Mouse (Mus musculus) embryo, embryonic 10.5 days (tissue): ENCODE measurements at regions not wholly inside any gene's neighbourhood (a gene's known extent, or its start where the extent isn't known, plus 50 kb on each side); places are given as distances from the start of the nearest gene placed in this dataset.

Source experiments
- DNase-seq: peaks from one replicate; pipeline ENCODE4 v3.0.0-alpha.2; 2015; ENCODE audit warnings: low spot score

DNA sequence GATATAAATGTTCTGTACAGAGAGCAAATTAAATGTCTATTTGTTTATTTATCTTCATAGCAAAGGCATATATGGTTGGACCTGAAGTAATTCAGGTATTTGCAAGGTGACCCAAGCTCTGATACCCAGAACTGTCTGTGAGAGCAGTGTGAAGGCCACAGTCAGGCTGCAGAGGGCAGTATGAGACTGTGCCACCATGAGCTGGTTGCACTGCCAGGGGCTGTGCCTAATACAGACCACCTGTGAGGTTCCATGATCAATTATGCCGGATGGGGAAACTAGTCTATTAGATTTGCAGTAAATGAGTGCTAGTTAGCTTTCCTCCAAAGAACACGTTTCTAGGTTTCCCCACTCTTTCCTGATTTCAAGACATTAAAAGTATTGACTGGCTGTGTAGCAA lies 207.5 kb downstream of the C1d start:
- DNase-seq = peak; percentile 76

DNA sequence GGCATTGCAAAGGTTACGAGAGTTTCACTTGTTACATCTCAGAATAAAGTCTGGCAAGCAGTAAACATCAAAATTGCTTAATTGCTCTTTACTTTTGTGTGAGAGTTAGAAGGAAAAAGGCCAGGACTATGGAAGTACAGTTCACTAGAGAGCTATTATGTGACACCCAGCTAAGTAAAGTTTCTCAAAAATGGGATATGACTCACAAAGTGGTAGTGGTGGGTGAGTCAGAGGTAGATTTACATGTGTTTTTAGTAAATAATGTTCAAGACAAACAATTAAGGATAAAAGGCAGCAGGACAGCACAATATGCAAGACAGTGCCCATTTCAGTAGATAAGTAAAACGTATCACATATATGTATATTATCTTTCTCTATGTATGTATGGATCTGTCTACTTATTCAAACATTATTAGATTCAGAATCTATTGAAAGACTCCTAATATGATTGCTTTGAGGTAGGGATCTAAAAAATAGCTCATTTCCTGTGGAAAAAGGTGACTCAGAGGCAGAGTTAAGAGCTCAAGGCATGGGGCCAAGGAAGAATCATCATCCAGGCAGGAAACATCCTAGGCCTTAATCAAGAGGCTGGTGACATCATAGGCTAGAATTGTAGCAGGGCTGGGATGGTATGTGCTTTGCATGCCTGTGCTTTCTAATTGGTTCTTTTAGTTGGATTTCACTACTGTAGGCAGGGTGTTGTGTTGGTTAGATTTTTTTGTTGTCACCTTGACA lies 211.2 kb downstream of the C1d start:
- DNase-seq = no peak

DNA sequence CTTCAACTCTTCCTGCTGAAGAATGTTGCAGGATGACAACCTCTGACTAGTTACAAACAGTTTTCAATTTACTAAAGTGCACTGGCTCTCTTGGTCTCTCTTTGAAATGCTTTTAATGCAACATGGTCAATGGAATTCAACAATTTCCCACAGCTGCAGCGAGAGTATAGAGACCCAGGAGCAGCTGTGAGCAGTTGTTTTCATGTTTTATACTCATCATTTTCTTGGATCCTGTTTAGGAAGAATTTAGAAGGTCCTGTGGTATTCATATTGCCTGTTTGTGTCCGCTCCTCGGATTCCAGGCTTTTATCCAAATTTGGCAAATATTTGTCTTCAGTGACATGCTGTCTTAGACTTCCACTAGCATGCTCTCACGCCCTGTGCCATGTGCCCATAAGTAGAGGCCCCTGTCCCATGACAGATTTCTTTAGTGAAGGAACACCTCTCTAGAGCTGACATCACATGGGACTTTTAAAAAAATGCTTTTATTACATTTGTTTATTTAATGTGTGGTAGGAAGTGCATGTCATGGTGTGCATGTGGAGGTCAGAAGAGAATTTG lies 224.1 kb downstream of the C1d start:
- DNase-seq = no peak

DNA sequence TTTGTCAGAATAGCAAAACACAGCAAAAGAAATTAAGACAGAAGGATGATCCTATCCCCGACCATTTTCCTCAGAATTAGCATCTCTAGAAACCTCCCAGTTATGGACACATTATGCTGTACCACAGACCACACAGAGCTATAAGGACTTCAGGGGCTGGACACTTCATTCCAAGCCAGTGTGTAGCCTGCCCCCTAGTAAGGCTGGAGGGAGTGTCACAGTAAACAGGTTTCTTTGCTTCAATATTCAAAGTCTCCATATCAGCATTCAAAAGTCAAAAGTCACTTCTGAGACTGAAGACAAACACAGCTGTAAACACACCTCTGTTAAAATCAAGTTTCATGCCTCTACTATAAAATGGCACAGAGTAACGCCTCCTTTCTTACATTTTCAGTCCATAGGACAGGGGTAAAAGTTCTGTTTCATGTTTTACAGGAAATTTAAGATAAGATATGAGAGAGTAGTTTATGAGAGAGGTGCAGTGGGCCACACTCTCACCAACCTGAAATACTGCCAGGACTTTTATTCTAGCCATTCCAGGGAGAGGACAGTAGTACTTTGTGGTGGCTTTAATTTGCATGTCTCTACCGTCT lies 226.6 kb downstream of the C1d start:
- no peak for DNase-seq

DNA sequence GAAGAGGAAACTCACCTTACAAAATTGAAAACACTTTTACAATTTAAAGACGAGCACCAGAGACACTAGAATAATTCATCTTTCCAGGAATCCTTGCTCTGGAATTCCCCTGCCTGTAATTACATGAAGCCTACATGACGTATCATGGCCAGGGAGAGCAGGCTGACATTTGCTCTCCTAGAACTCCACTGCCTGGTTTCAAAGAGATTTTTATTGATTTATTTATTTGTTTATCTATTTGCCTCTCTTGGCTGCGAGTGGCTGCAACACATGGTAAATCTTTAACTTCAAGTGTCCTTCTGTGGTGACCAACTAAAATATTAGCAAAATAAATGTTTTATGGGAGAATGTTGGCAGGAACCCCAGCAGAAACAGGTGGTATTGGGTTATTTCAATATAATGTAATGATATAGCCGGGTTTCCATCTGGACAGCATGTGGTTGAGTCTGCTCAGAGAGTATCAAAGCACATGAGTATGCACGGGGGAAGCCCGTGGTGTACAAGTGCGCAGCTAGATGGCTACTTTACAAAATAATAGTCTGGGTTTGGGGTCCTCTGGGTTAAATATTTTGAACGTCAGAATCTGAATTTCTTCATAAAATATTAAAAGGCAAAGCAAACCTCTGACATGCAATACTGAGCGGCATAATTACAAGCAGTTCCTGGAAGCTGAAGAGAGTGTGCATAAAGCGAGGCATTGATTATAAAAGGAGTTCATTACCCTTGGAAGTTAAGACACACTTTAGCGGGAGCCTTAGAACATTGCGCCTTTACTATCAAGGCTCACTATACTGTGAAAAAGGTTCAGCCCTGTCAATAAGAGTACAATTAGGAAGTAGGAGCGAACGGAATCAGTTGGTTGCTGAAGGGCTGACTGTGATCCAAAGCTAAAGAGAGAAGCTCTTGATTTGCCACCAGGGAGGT lies 244.0 kb downstream of the C1d start:
- DNase-seq = no peak

DNA sequence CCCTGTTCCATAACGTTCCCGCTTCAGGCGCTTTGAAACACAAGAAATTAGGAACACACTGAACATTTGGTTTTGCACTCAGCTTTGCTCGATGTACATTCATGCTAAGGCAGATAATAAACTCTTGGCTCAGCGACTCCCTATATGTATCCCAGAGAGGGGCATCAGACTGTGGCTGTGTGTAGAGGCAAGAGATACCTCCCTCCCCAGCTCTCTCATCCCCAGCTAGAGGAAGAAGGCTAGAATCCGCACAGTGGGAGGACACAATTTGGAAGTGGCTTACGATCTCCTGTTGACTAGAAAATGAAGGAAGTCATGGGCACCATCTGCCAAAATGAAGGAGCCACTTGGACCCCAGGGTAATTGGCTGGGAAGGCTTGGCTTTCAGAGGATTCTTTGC lies 244.7 kb downstream of the C1d start:
- DNase-seq = no peak

DNA sequence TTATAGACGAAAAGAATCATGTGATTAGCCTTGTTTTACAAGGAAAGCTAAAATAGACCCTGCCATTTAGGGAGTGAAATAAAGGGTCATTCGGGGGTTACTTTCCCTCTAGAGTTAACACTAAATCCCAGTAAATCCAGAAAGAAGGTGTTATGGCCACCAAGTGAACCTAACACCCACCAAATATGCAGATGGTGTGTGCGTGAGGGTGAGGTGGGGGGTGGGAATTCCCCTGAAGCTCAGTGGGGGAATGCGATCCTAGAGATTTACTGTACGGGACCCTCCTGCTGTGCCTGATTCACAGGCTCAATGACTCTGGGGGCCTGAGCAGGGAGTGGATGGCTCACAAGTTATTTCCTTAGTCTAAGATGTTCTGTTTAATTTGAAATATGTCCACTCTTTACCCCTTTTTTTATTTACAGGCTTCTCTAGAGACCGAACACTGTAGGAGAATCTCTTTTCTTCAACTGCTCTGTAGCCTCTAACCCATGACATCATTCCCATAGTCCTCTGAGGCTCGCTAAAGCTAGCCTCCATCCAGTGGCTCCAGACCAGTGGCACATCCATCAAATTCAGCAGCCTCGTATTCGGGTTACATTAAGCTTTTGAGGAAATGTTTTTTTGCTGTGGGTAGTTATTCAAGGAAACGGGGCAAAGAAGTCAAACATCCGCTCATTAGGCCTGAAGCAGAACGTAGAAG lies 265.0 kb downstream of the C1d start:
- no peak for DNase-seq

DNA sequence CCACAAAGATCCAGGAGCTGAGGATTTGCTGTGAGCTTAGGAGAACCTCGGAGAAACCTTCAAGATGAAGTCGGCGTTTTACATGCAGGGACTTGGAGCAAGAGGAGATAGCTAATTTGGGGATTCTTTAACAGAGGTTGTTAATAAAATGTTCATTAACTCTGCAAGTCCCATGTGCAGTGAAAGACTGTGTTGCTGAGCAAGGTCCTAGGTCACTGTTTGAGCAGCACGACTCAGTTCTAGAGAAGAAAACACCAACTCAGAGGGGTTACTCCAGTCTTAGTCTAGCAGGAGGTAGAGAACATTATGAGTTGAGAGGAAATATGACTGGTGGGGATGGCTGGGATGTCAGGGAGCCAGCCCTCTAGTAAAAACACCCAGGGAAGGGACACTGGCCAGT lies 265.9 kb downstream of the C1d start:
- no peak for DNase-seq

DNA sequence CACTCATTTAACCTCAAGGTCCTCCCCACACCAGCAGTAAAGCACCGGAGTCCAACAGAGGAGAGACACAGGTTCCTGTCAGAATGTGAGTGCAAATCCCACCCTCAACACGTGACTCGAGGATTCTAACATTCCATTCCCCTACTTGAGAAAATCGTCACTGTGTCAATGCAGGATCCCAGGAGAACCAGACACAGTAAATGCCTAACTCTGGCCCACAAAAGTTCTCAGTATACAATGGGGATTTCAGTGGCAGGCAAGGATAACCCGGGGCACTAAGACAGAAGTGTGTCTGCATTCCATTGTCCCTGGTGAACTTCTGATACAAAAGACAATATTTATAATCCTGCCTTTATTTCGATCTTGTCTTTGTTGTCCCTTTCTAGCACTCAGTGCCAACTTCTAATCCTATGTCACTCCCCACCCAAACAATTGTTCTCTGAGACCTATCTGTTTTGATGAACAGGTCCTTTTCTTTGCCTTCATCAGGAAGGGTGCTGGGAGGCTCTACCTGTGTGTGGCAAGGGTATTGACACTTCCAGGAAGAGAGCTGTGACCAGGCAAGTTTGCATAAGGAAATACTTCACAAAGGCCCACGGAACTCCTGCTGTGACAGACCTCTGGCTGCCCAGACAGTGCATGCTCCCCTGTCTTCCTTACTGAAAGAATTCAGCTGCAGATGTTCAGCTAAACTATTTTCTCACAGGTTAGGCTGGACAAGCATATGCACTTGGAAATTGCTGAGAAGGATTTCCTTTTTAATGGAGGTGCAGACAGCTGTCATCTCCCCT lies 267.8 kb downstream of the C1d start:
- no peak for DNase-seq

DNA sequence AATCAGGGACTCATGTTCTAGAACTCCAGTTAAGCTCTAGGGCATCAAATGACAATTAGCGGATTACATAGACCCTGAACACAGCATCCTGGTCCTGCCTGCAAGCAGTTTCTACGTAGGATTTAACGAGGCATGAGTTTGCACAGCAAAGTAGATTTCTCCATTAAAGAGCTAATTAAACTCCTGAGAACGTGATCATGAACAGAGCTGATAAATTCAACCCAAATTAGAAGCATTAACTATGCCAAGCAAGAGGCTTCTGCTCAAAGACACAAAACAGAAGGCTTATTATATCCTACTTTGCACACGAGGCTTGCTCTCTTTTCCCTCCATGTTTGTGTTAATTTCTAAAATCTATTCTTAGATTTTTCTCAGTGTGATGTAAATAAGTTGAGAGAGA lies 269.1 kb downstream of the C1d start:
- no peak for DNase-seq

DNA sequence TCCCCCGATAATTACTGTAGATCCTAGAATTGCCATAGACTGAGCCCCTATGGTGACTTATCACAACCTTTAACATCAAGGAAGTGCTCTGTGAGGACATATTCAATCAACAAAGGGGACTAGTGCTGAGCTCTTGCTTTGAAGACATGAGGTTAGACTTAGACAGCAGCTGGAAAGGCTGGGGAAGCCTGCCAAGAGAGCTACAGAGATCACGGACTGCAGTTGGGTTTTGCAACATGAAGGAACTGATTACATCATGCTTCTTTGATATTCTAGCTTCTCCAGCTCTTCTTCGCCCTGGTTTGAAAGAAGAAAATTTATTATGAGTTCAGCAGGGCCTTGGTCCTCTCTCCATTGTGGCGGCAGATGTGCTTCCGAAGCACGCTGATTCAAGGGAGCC lies 271.2 kb downstream of the C1d start:
- DNase-seq = no peak

DNA sequence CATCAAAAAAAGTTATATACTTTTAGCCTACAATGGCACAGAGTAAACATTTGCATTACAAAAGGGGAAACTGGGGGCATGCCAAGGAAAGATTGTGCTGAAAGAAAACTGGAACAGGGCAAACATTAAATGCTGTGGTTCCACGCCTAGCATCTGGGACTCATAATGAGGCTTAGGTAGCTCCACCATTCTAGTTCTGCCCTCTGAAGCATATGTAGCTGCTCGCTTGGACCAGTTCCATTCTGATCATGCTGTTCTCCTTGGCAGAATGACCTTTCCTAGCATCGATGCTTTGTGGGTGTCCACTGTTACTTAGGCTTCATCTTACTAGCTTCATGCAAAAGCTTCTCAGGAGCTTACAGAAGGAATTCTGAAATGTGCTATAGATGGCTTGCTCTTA lies 276.3 kb downstream of the C1d start:
- DNase-seq = no peak

DNA sequence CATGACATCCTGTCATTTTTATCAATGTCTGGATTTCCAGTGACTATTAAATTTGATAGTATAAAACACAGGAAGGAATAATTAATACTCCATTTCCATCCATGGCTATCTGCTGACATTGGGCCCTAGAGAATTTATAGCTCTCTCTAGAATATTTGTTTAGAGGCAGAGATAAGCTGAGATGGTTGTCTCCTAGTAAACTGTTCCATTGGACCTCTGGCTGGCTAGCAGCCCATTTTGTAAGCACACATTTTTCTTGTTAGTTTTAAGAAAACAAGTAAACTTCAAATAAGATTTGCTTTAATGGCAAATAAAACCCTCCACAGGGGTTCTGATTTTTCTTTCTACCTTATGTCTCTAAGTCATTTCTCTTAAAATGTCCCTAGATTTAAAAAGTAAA lies 288.9 kb downstream of the C1d start:
- no peak for DNase-seq

DNA sequence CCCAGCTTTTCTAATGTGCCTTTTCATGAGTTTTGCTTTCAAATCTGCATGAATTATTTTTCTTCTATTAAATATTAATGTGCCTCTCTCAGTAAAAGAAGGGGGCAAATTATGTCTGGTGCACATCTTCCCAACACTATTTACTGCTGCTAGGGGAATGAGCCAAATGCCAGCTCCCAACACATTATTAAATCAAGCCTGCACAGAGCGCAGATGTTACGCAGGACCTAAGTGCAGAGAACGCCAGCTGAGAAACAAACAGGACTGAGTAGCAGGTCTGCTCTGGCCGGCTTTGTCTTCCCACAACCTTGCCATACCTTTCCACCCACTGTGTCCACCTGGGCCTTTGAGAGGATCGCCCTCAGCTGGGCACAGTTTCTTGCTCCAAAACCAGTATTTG lies 291.8 kb downstream of the C1d start:
- no peak for DNase-seq

DNA sequence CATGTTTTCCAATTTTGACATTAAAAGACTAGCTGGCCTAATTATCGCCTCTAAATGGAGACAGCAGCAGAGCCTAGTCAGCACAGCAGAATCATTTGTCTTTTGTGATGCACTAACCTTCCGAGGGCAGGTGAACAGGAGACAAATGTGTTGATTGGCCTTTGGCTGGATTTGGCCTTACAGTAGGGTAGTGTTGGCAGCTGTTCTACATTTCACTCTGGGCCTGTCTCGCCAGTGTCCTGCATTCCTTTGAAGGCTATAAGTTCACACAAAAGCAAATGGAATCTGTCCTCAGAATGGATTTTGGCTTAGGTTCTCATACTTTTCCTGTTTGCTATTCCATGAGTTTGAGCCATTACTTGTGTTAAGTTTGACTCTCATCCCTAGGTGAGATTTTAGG lies 297.9 kb downstream of the C1d start:
- DNase-seq = no peak

DNA sequence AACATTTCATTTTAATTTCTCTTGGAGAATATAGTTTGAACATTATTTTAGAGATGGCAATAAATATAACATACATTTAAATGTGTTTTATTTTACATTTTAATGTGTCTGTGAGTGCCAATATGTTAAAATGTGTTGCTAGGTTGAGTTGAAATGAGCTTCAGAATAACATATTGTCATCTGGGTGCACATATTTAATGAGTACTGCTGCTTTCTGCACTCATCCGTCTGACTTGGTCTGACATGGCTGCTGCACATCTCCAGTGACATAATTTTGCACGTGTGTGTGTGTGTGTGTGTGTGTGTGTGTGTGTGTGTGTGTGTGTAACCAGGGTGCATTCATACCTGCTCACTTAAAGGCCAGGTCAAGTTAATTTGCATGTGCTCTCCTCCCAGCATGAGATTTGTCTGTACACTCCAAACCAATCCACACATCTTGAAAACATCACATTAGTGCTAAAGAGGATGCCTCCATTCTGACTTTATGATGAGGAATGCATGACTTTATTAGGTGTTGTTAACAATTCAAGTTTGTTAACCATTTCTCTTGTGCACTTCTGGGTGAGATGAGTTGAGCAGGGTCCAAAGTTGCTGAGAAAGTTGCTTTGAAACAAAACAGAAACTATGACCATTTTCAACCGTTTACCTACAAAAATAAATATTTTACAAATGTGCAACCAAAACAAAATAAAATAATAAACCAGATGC lies 334.6 kb downstream of the C1d start:
- no peak for DNase-seq

DNA sequence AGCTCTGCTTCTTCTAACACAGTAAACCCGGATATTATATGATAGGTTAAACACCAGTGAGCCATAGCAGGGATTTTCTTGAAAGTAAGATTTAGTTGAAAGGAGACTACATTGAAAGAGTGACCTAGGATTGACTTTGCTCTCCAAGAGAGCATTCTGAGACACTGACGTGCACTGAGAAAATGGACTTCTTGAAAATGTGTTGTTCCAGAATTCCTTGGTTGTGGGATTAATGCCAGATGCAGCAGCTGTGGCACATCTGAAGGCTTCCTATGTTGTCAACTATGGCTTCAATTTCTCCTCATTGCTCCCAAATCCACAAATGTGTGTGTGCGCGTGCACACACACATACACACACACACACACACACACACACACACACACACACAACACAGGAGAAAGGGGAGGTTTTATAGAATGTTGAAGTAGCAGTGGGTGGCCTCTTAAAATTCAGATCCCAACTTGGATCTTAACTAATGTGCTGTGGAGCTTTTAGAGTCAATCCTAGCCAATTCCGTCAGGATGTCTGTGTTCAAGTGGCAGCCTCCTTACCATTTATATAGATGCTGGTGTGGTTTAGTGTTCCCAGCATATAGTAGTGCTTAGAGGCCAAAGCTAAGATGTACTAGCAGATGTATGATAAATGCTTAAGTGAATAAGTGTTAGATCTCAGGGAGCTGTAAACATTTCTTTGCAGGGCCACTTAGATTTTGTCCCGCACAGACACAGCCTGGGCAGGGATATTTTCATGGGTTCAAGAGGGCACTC lies 346.5 kb downstream of the C1d start:
- DNase-seq = peak; percentile 6

DNA sequence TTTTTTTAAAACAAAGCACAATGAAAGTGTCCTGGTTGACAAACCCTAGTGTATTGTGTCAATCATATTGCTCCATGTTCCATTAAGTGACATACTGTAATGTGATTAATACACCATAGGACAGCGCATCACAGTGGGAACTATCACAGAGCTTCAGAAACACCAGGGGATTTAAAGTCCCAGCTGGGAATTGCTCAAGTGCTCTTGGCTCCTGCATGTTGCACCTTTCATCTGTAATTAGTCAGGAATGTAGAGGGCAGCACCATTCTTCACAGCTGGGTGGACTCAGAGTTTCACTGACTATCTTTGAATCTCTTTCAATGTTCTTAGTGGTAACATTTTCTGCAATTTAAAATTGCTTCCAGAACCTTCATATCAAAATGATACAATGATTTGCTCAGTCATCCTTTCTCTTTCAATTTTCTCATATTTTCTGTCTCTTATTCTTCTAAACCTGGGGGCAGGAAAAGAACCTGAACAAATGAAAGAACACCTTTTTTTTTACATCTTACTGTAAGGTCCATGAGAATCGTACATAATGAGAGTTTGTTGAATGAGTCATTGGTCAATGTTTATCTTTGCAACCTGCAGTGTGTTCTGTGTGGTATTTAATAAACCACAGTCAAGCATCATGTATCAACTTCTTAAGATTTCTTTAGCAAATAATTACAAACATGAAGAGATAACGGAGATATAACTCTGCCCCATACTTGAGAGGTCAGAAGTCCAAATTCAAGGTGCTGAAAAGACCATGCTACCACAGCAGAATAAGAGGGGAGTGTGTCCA lies 333.0 kb downstream of the Etaa1 start:
- DNase-seq = no peak

DNA sequence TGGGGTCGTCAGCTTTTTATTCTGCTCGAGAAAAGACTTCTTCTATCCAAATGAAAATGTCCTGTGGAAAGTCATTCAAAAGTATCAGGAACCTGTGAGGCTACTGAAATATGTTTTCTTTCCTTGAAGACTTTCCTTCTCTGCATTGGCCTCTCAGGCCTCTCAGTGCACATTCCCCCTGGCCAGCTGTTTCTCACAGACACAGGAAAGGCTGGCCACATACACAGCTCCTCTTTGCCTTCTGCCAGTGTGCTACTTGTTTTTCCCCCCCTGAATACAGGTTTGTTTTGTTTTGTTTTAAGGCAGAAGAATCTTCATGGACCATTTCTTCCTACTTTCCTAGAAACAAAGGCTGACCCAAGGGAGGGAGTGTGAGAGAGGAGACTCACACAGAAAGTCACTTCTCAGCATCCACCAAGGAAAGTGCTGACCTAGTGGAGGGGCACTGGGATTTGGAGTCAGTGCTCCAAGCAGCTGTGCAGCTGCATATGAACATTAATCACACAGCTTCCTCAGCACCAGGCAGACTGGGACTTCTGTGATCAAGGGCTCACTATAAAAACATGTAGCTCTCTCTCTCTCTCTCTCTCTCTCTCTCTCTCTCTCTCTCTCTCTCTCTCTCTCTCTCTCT lies 324.0 kb downstream of the Etaa1 start:
- DNase-seq = peak; percentile 51
